Mouse (Mus musculus) myocyte (in vitro differentiated cells): Measurements from ENCODE around the gene Heatr6. TPM values are rescaled to one million over a fixed set of nuclear protein-coding genes. Genes with fewer than 3 reads are reported as not detected.

Source experiments
- H3K27me3 ChIP-seq: one replicate; pipeline ENCODE4 v1.6.1; 2011; ENCODE audit not compliant: control insufficient read depth, insufficient read depth, insufficient read length
- H3K36me3 ChIP-seq: one replicate; pipeline ENCODE4 v1.6.1; 2011; ENCODE audit not compliant: control insufficient read depth, insufficient read depth
- H3K4me2 ChIP-seq: one replicate; pipeline ENCODE4 v1.6.1; 2011; ENCODE audit warnings: low read depth, control low read depth
- H3K4me3 ChIP-seq: one replicate; pipeline ENCODE4 v1.5.1; 2011; ENCODE audit warnings: mild to moderate bottlenecking, control low read depth, moderate library complexity
- H3K79me2 ChIP-seq: one replicate; pipeline ENCODE4 v1.6.1; 2011; ENCODE audit not compliant: control insufficient read depth, insufficient read depth
- H3ac ChIP-seq: one replicate; pipeline ENCODE4 v1.6.1; 2011; ENCODE audit not compliant: control insufficient read depth, insufficient read length
- CEBPB ChIP-seq: IDR thresholded peaks from 2 replicates; pipeline ENCODE4 v1.6.1; 2011; ENCODE audit warnings: mild to moderate bottlenecking, moderate library complexity; ENCODE audit not compliant: poor library complexity, insufficient read depth, severe bottlenecking
- E2F4 ChIP-seq: IDR thresholded peaks from one replicate; pipeline ENCODE4 v1.6.1; 2011; ENCODE audit warnings: mild to moderate bottlenecking, control low read depth, moderate library complexity; ENCODE audit not compliant: insufficient read depth
- MAX ChIP-seq: IDR thresholded peaks from one replicate; pipeline ENCODE4 v1.6.1; 2011; ENCODE audit warnings: low read depth, mild to moderate bottlenecking, control low read depth
- MYOD1 ChIP-seq, 3 experiments: IDR thresholded peaks; one replicate each; pipeline ENCODE4 v1.6.1; 2011; ENCODE audit warnings: control low read depth in 2 of 3, low read depth in 2 of 3, mild to moderate bottlenecking in 2 of 3, moderate library complexity in 1 of 3; ENCODE audit not compliant: insufficient read length in 2 of 3, control insufficient read depth in 1 of 3
- MYOG ChIP-seq, 3 experiments: IDR thresholded peaks; one replicate each; pipeline ENCODE4 v1.6.1; 2011; ENCODE audit warnings: control low read depth in 2 of 3, low read depth in 2 of 3, mild to moderate bottlenecking in 2 of 3; ENCODE audit not compliant: insufficient read length in 2 of 3, control insufficient read depth in 1 of 3, insufficient read depth in 1 of 3
- POLR2A ChIP-seq: IDR thresholded peaks from one replicate; pipeline ENCODE4 v1.6.1; 2011; ENCODE audit warnings: low read depth, mild to moderate bottlenecking, control low read depth, moderate library complexity; ENCODE audit not compliant: insufficient read length
- POLR2AphosphoS2 ChIP-seq: IDR thresholded peaks from one replicate; pipeline ENCODE4 v1.6.1; 2011; ENCODE audit warnings: low read depth, control low read depth; ENCODE audit not compliant: insufficient read length
- REST ChIP-seq: IDR thresholded peaks from one replicate; pipeline ENCODE4 v1.6.1; 2011; ENCODE audit warnings: mild to moderate bottlenecking, control low read depth, moderate library complexity; ENCODE audit not compliant: insufficient read depth, insufficient read length
- SRF ChIP-seq: IDR thresholded peaks from one replicate; pipeline ENCODE4 v1.6.1; 2011; ENCODE audit warnings: low read depth; ENCODE audit not compliant: control insufficient read depth, insufficient read length
- TCF12 ChIP-seq: IDR thresholded peaks from one replicate; pipeline ENCODE4 v1.6.1; 2011; ENCODE audit warnings: mild to moderate bottlenecking, control low read depth; ENCODE audit not compliant: poor library complexity, insufficient read depth, severe bottlenecking
- TCF3 ChIP-seq: IDR thresholded peaks from one replicate; pipeline ENCODE4 v1.6.1; 2011; ENCODE audit warnings: low read depth, control low read depth; ENCODE audit not compliant: insufficient read length
- USF1 ChIP-seq: IDR thresholded peaks from one replicate; pipeline ENCODE4 v1.6.1; 2011; ENCODE audit warnings: low read depth, mild to moderate bottlenecking, control low read depth, moderate library complexity
- polyA plus RNA-seq: library from polyadenylated mRNA; unstranded; fragments of >200 nt; fragmentation: generic; extraction: Trizol; gene quantifications from one replicate; pipeline ENCODE4 v1.2.1, GENCODE M21; 2012; ENCODE audit warnings: missing spikeins

Gene Heatr6
- polyA plus RNA-seq, 1 experiment, result 8.7 TPM

GRCm38 (mm10) chr11:83737109-83737558 is 16.4 kb upstream of the Heatr6 start:
- Histone ChIP-seq H3K27me3 (peaks cover 12% of the 10 kb centered on the region), H3K4me3 (no peak overlapping the region), H3K79me2 (no peaks in the 10 kb centered on the region), H3K4me2 (no peak overlapping the region), H3ac (no peak overlapping the region), H3K36me3 (no peaks in the 10 kb centered on the region)
- TF ChIP-seq SRF (no peak), TCF3 (no peak), MAX (no peak), POLR2AphosphoS2 (no peak)

- TF ChIP-seq POLR2A (no peak), E2F4 (no peak), POLR2AphosphoS2 (no peak), USF1 (no peak), TCF12 (no peak), MYOD1 (IDR thresholded peaks at IDR 0.05; ENCODE audit: control insufficient read depth in 1 of 3, insufficient read length in 2 of 3, low read depth in 2 of 3) (no peak), CEBPB (no peak), MYOG (IDR thresholded peaks at IDR 0.05; ENCODE audit: control insufficient read depth in 1 of 3, insufficient read depth in 1 of 3, insufficient read length in 2 of 3, low read depth in 2 of 3) (no peak), REST (no peak), SRF (no peak), MAX (no peak), TCF3 (no peak)
- Histone ChIP-seq H3ac (no peak overlapping the region), H3K36me3 (no peaks in the 10 kb centered on the region), H3K4me2 (no peak overlapping the region), H3K27me3 (peaks cover 29% of the 10 kb centered on the region), H3K4me3 (no peak overlapping the region), H3K79me2 (no peaks in the 10 kb centered on the region)
Observed at GRCm38 (mm10) chr11:83739241-83739640, 14.3 kb upstream of the Heatr6 start.

DNA sequence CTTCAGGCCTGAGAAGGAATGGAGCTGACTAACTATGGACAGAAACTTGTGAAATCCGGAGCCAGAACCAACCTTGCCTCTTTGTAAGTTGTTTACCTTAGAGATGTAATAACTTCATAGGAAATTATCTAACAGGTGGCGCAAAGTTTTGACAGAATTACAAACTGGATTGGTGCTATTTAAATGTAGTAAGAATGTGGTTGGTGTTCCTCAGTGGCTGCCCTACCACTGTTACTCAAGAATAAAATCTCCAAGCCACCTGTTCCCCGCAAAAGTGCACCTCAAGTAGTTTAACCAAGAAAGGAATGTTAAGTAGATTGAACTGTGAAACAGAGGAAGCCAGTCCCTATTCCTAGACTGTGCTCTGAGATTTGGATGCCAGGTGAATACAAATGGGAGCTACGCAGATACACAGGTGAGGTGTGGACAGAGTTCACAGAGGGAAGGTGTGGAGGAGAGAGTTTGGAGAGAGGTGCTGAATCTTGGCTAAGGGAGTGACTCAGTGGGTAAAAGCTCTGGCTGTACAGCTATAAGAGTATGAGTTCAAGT is 13.0 kb upstream of the Heatr6 start:
- Histone ChIP-seq H3ac (no peak overlapping the region), H3K27me3 (peaks cover 40% of the 10 kb centered on the region)

DNA sequence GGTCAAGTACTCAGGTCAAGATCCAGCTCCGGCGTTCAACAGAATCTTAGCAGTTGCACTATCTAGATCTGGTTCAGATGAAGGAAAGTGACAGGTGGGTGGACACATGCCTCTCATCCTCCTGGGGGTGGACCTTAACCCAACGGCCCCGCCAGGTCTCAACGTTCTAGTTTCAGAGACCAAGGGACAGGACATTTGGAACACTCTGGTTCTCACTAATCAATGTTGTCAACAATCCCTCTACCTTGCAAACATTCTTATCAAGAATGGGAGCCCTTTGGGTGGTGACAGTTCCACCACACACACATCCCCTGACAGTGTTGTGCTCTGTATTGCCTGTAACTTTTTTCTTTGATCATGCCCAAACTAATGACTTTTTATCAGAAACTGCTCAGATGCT is 11.7 kb upstream of the Heatr6 start:
- peaks cover 50% of the 10 kb centered on the region for H3K27me3 ChIP-seq
- TF ChIP-seq SRF (no peak), MYOG (IDR thresholded peaks at IDR 0.05; ENCODE audit: control insufficient read depth in 1 of 3, insufficient read depth in 1 of 3, insufficient read length in 2 of 3, low read depth in 2 of 3) (no peak), POLR2AphosphoS2 (no peak), MYOD1 (IDR thresholded peaks at IDR 0.05; ENCODE audit: control insufficient read depth in 1 of 3, insufficient read length in 2 of 3, low read depth in 2 of 3) (no peak), POLR2A (no peak), CEBPB (no peak)
- no peak overlapping the region for H3ac ChIP-seq
- H3K79me2 ChIP-seq, result no peaks in the 10 kb centered on the region
- no peak overlapping the region for H3K4me3 ChIP-seq
- H3K4me2 ChIP-seq, result no peak overlapping the region
- no peaks in the 10 kb centered on the region for H3K36me3 ChIP-seq

More for the DNA sequence above, 13.0 kb upstream of the Heatr6 start:
- H3K4me2 ChIP-seq, result no peak overlapping the region
- H3K79me2 ChIP-seq, result no peaks in the 10 kb centered on the region
- TF ChIP-seq MYOG (IDR thresholded peaks at IDR 0.05; ENCODE audit: control insufficient read depth in 1 of 3, insufficient read depth in 1 of 3, insufficient read length in 2 of 3, low read depth in 2 of 3) (no peak), USF1 (no peak), MAX (no peak), MYOD1 (IDR thresholded peaks at IDR 0.05; ENCODE audit: control insufficient read depth in 1 of 3, insufficient read length in 2 of 3, low read depth in 2 of 3) (no peak), REST (no peak), TCF12 (no peak), POLR2AphosphoS2 (no peak), POLR2A (no peak), SRF (no peak), E2F4 (no peak), CEBPB (no peak), TCF3 (no peak)
- H3K4me3 ChIP-seq, result no peak overlapping the region
- H3K36me3 ChIP-seq, result no peaks in the 10 kb centered on the region

- no peak for TF ChIP-seq CEBPB
- Histone ChIP-seq H3K4me3 (no peak overlapping the region), H3K36me3 (no peaks in the 10 kb centered on the region), H3ac (no peak overlapping the region), H3K4me2 (no peak overlapping the region), H3K79me2 (no peaks in the 10 kb centered on the region), H3K27me3 (peaks cover 60% of the 10 kb centered on the region)
Observed at GRCm38 (mm10) chr11:83742731-83743355, 10.7 kb upstream of the Heatr6 start.
